Mouse (Mus musculus): ENCODE measurements at regions not wholly inside any gene's neighbourhood (a gene's known extent, or its start where the extent isn't known, plus 50 kb on each side); places are given as distances from the start of the nearest gene placed in this dataset.

DNA sequence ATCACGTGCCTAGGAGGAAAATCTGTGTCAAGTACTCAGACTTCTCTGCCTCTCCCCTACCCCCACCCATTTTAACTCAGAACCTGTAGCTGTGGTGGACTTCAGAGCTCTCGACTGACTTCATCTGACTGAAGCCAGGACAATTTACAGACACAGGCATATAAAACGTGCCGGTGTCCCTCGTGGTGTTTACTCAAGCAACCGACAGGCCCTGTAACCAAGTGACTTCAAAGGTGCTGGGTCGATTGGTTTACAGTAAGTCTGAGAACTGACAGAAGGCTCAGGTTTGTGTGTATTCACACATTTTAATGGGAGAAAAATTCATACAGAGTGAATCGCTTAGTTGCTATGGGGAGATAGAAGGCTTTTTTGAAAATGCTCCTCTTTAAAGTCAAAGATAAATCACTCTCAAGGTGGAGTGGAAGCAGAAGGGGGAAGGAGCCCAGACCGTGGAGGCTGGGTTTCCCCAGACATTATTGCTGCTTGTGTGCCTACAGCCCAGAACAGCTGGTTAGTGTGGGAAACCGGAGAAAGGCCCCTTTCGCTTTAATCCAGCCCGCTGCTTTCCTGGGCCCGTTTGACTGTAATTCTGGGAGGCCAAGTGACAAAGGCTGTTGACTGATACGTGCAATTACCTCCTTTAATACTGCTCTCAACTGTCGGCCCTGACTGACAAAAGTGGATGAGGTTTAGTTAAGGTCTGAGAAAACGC, 218.6 kb downstream of the Sox2 start:
- DNase-seq, result no peak

DNA sequence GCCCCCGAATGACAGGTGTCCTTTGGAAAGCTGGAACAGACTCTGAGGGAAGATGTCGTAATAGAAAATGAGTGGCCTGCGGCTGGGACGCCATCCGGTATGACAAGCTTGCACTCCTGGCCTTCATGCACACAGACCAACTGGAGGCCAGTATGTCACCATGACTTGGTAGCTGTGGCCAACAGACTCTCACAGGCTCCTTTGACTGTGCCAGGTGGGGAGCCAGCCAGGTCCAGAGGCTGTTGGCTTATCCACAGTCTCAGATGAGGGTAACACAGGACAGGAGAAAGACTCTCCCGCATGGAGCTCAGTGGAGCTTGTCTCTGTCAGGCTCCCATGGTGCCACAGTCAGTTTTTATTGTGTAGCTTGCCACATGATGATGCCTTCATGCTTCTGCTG, 219.7 kb downstream of the Sox2 start:
- no peak for DNase-seq

DNA sequence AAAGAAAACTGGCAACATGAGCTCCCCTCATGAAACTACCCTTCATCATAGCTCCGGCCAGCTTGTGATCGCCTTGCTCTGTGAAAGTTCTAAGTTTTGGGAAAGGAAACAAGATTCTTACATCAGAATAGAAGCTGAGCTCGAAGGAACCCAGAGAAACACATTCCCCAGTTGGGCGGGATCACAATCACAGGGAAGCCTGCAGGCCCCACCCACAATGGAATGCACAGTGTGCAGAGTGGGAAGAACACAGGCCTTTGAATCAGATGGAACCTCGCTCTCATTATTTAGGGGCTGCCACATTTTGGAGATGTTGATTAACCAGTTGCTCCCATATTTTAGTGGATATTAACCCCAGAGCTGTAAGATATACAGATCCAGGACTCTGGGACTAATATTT, 234.9 kb downstream of the Sox2 start:
- DNase-seq, result no peak

DNA sequence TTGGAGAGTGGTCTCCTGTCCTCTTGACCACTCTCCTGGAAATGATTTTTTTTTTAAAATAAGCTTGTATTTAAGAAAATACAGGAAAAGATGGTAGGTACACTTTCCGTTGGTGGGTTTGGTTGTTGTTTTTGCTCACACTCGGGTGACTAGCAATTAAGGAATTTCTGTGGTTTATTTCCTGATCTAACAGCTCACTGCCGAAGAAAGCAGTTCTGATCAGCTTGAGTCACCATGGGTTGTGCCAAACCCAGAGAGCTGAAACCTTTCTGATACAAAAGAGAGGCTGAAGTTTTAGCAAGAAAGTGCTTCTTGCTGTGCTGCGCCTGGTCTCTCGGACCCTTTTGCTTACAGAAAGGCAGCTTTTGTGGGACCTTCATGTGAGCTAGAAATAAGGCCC, 243.2 kb downstream of the Sox2 start:
- no peak for DNase-seq

DNA sequence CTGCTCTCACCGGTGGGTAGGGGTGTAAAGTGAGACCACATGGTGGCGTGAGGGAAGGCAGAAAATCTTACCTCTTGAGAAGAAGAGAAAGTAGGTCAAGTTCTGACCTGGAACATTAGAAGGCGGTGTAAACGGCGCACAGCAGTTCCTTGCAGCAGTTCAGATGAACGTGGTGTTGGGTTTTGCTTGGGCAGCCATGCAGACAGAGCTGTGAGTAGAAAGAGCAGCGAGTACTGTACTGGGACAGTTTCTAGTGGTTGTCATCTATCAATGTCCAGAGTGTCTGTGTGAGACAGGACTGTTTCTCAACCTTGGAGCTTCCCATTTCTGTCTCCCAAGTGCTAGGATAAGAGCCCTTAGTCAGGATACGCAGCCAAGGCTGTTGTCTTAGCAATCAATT, 252.9 kb downstream of the Sox2 start:
- no peak for DNase-seq

DNA sequence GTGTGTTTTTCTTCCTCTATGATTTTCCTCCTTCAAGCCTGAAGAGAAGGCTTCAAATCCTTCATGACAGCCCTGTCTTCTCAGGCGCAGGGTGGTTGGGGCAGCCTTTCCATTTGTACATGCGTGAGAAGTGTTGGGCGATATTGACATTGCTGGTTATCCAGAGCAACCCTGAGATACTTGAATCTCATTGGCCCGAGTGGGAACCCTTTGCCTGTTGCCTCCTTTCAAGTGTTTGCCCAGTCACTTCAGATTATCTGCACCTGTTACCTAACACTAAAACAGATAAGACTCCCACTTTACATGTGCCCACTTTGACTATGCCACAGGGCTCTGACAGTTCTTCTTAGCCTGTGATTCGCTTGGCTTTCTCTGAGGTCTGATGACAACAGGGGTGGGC, 258.3 kb downstream of the Sox2 start:
- no peak for DNase-seq

DNA sequence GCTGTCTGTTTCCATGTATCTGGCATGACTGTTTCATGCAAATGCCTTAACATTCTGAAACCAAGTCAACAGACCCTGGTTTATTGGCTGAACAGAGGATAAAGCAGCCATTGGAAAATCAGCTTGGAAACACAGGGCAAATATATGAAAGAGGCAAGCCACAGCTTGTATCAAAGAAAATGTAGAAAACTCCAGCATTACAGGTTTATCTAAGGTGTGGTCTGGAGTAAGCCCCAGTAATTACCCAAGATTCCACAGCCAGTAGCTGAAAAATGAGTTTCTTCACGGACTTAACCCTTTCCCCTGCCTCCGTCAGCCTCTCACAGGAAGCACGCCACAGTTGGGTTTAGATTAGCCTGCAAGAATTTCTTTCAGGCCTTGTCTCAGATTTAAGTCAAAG, 259.1 kb downstream of the Sox2 start:
- DNase-seq, result no peak

DNA sequence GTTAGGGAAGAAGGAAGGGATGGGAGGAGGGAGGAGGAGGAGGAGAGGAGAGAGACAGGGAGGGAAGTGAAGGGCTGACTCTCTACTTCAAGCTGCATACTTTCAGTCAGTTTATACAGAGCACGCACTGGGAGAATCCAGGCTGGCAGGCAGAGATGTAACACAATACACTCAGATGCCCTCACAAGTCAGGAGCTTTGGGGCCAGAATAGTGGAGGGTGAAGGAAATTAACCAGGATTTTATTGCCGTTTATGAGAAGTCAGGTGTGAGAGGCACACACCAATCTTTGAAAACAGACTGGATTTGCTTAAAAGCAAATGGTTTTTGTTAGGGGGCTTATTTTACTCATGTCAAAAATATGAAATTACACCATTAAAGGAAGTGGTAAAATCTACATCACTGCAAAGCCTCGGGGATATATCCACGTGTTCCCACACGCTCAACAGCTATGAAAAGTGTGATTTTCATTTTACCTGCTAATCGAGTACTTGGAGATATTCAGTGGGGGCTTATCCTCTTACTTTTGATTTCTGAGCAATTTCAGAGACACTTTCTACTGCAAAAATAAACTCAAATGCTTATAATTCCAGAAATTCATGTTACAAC, 268.2 kb downstream of the Sox2 start:
- no peak for DNase-seq

DNA sequence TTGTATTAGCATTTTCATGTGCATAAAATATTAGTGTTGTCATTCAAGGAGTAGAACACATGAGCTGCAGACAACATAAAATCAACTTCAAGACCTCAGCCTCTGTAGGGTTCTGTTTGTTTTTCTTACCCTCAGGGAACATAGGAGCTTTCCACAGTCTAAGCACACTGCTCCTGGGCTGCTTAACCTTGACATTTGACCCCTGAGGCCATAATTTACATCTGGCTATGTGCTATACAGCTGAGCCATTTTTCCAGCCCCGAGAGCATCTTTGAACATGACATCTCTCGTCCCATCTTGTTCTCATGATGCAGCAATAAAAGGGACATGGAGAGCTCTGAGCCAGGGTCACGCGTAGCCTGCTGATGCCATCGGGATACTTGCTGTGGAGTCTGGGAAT, 270.3 kb downstream of the Sox2 start:
- DNase-seq, result no peak

DNA sequence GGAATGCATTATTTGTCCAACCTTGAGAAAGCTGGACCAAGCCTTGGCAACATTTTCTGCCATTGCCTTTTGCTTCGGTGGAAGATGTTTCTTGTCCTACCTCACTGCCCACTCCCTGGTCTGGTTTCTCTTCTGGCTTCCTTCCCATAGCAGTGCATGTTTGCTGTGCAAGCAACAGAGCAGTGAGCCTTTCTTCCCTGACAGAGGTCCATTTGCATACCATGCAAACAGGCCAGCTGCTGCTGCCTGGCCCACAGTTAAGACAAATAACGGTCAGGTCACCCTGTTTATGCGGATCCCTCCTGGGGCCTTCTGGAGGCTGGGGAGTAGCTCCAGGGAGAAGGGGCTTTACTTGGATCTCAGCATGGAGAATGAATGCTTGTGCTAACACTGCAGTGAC, 299.7 kb downstream of the Sox2 start:
- no peak for DNase-seq

DNA sequence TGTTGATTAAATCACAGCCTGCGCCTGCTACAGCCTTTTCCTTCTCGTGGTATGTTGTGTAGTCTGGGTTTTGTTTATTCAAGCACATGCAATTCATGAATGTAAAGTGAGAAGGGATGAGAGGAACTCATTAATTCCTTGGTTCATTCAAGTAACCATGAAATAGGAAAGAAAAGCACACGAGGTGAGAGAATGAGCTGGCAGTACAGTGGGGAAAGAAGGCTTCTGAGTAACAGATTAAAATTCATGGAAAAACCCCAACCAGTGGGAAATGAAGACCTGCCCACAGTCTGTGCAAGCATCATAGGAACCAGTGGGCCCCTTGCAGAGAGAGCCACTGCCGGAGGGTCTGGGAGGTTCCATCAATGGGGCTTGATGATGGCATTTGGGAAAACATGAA, 306.0 kb downstream of the Sox2 start:
- no peak for DNase-seq

DNA sequence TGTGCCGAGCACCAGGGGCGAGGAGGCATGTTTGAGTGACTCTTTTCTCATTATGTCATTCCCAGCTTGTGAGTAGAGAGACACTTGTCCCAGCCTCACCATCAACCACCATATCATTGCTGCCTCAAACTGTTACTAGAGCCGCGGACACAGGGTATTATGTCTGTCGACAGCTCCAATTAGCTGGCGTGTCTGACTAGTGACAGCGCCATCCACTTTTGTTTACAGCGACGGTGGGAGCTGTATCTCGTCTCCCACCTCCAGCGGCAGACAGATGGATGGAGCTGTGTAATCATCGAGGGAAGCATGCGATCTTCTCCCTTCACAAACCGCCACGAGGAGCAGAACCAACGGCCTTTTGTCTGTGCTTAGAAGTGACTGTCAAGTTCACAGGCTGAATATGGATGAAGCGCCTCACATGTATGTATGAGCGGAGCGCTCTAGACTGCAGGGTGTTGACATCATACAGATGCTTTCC, 308.9 kb downstream of the Sox2 start:
- no peak for DNase-seq

DNA sequence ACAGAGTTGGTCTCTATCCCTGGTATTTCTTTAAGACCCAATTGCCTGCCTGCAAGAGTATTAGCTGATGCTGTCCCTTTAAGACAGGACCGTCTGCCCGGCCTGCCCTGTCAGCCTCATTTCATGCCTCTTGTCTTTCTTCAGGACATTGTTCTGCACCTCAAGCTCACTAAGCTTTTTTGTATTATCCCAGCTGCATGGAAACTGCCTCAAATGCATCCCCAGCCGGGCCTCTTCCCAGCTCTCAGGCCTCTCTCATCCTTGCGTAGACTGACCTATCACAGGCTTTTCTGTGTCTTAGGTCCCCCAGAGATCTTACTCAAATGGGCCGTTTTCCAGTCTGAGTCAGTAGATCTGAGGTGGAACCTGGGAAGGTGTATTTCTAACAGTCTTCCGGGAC, 316.2 kb downstream of the Sox2 start:
- no peak for DNase-seq

DNA sequence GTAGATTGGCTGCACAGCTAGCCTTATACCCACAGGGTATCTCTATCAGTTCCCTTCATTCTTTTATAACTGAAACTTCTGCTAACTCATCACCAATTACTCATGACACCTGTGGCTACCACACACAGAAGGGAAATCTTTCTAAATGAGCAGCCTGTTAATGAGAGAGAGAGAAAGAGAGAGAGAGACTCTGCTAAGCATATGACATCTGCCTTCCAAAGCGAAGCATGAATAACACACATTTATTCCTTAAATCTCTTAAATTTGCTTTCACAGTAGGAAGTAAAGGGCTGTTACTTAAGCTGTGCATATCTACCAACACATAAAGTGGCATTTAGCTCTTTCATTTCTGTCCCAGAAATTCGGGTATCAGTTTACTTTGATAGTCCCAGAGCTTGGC, 317.7 kb downstream of the Sox2 start:
- no peak for DNase-seq

DNA sequence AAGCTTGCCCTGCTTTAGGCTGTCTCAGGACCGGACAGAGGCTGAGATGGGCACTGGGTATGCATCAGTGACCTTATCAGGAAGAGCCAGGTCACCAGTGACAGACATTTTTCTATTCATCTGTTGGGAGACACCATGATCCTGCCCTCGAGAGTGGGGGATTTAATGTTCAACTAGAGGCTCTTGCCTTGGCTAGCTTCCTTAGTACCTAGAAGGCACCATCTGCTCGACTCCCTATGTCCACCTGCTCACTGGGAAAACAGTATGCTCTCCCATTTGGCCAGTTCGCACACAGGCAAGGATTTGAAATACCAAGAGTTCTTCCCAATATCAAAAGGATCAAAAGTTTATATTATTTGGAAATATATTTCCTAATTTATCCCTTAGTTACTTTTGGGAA, 321.3 kb downstream of the Sox2 start:
- no peak for DNase-seq

DNA sequence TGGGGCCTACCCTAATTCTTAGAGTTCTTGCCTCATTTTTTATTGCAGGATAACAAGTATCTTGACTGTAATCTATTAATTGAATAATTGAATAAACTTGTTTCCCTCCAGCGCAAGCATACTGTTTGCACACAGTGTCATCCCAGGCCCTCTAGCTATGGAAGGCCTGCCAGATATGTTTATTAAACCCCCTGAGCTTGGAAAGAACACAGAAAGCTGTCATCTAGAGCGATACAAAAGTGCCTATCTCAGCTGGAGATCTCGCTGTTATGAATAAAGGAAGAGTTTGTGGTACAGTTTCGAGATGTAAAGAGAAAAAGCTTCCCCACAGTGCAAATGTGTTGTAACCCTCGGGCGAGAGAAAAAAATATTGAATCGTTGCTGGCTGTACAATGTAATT, 324.2 kb downstream of the Sox2 start:
- no peak for DNase-seq

Small RNAs in the stretch of these regions (microRNA-seq; reads per million reads assigned to microRNA genes)
- gene Mir6378, result 0 reads per million in 2 experiments
